Mouse (Mus musculus) CD8-positive naive resting alpha-beta T cell, adult 2 months (primary cell): ENCODE results near the gene Anapc16.
"Not testable (repeated sequence)": the region's sequence is repeated elsewhere in the genome, so short reads cannot be mapped to it uniquely, and the experiment has no call there.

Source experiments
- DNase-seq, 2 experiments: peaks; one replicate each; pipeline ENCODE4 v3.0.0; 2022; ENCODE audit warnings: low read depth in 2 of 2, low spot score in 2 of 2

The Anapc16 gene

GRCm38 (mm10) chr10:60001663-60002062 is 1.3 kb downstream of the Anapc16 start:
- DNase-seq, result not testable (repeated sequence)

- DNase-seq, result no peak
These were observed 3.9 kb downstream of the Anapc16 start for GRCm38 (mm10) chr10:59999057-59999456.

DNA sequence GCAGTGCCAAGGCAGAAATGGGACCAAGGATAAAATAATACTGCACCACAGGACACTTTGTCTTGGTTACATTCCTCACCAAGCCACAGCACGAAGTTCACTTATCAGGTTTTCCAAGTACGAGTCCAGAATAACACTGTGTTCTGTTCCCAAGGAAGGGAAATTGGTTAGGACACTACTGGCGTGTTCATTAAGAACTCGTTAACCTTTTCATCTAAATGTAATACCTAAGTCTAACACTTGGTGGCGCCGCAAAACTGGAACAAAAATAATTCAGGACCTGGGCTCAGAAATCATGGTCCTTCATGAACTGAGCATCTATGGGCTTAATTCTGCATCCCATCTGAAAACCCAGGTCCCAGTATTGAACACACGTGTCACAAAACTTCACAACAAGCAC is 5.3 kb downstream of the Anapc16 start:
- peak; percentile 66 to 77 for DNase-seq

GRCm38 (mm10) chr10:59995889-59996288 is 7.0 kb downstream of the Anapc16 start:
- no peak for DNase-seq

GRCm38 (mm10) chr10:59993813-59994212 is 9.1 kb downstream of the Anapc16 start:
- DNase-seq, result not testable (repeated sequence)

- no peak for DNase-seq
These were observed 10.9 kb downstream of the Anapc16 start for GRCm38 (mm10) chr10:59992024-59992423.

DNA sequence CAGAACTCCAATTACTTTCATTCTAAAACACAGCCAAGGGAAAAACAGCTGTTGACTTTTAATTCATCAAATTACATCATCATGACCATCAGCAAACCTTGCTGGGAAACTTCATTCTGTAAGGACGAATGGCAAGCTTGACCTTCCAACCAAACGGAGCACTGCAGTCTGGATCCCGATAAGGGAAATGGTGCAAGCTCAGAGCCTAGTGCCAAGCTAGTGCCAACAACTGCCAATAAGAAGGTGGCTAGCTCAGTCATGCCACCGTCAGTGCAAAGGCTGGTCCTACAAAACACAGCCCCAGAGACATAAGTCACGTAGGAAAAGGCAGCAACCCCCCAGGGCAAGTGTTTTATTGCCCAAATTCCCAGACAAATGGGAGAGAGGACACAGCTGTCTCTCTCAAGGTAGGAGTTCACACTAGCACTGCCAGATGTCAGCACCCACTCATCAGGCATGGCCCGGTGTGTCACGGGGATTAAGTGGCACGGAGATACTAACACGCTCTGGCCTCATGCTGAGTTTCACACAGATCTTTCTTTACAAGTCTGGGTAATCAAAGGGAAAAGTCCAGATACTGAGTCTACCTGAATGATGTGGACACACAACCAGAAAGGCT is 11.6 kb downstream of the Anapc16 start:
- DNase-seq, result no peak

- no peak for DNase-seq
These were observed 12.5 kb downstream of the Anapc16 start for GRCm38 (mm10) chr10:59990393-59990792.

GRCm38 (mm10) chr10:59988036-59988435 is 14.9 kb downstream of the Anapc16 start:
- DNase-seq, result no peak

DNA sequence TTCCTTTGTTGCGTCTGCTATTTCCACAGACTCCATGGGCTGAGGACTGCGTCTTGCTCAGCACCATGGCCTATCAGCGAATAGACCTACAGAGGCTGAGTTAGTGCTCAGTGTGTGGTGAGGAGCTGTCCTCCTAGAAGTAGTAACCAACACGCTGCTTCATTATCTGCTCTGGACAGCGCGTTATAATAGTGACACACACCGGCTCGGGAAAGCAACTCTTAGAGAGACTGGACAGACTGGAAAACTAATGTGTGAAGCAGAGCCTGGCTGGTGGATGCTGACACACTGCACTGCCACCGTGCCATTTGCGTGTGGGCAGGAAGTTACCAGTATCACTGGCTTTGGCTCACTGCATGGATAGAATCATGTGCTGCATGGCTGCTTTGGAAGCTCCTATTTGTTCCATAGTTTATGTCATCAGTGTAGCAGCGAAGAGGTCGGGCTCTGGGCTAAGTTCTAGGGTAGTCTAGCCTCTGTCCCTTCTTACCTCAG is 20.5 kb downstream of the Anapc16 start:
- no peak for DNase-seq

DNA sequence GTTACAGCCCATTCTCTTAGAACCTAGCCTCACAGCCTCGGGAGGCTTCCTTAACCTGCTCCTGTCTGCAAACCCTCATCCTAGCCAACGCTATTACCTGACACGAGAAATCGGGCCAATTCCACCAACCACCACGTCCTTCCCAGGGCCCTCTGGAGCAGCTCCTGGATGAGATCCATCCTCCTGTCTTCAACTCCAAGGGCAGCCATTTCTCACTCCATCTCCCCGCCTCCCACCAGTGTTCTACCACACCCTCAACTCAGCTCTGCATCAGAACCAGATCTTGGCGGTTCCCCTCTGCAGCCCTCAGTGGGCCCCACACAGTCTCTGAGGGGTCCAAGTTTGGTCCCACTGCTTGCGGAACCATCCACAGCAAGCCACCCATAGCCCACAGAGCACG is 21.1 kb downstream of the Anapc16 start:
- no peak for DNase-seq

DNA sequence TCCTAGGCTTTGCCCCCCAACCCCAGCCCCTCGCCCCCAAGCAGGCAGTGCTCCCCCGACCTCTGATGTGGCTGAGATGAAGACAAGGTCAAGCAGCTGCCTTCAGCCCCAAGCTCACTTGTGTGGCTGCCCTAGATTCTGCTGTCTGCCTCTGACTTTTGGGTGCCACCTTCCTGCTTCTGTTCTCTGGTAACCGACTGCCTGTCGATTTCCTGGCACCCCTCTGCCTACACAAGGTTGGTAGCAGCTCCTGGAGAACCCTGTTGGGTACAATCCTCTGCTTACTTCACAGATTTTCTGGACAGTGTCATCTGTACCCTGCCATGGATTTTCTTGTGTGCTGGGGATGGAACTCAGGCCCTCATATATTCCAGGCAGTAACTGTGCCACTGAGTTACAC is 21.6 kb downstream of the Anapc16 start:
- DNase-seq, result peak in 1 of 2 experiments; percentile 38

DNA sequence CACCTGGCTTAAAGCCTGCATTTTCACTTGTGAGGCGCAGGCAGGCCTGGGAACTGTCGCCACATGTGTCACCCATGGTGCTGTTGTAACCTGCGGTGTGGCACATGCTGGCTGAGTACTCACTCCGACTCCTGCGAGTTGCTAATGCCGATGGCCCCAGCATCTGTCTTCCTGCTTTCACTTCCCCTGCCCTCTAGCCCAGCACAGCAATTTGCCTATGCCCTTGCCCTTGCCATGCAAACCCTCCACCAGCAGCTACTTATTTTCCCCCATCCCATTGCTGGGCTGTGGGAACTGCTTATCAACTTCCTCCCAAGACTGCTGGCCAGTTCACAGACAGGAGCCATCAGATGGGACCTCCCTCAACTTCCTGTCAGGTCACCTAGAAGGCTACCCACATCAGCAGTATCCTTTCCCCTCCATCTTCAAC is 22.1 kb downstream of the Anapc16 start:
- peak; percentile 34 to 39 for DNase-seq

DNA sequence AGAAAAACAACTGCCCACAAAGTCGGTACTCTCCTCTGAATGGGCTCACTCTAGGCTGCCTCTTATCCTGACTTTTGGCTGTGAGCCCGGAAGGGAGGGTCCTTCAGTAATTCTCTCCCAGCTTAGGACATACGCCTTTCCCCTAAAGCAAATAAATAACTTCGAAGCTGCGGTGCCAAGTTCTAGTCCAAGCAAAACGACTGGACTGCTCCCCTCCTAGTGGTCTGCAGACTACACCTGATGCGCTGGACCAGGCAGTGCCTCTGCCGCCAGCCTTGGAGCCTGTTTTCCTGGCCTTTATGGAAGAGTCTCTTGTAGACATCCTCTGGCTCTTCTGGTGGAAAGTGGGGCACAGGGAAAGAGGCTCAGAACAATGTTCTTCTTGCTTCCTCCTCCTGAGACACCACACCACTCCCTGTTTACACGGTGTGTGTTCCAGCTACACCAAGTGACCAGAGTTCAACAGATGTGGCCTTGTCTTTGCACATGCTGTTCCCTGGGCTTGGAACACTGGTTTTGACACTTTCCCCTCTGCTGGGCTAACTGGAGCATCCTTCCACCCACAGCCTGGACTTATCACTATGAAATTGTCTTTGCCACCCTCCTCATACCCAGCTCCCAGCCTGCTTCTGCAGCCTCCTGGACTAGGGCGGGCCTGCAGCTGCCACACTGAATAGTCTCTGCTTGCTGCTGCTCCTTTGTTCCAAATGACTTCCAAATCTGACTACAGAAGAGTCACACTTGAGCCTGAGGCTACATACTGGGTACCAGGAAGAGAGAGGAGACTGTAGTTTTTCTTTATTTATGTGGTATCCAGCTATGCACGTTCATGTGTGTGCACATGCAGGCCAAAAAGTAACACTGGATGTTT is 23.8 kb downstream of the Anapc16 start:
- no peak for DNase-seq

DNA sequence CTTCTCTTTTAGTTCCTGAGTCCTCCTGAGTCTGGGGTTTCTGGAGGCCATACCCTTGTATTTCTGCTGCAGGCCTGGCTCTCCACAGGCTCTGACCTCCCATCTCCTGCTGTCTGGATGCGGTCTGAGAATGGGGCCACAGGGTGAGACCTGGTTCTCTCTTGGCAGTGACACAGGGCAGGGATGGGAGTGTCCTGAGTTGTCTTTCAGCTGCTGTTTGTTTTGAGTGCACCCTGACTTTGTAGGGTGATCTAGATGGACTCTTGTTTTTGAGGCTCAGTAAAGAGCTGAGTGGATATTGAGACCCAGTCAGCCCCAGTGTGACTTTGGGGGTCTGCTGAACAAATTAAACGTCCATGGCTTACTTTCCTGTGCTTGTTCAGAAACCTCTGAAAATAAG is 24.5 kb downstream of the Anapc16 start:
- DNase-seq, result no peak

DNA sequence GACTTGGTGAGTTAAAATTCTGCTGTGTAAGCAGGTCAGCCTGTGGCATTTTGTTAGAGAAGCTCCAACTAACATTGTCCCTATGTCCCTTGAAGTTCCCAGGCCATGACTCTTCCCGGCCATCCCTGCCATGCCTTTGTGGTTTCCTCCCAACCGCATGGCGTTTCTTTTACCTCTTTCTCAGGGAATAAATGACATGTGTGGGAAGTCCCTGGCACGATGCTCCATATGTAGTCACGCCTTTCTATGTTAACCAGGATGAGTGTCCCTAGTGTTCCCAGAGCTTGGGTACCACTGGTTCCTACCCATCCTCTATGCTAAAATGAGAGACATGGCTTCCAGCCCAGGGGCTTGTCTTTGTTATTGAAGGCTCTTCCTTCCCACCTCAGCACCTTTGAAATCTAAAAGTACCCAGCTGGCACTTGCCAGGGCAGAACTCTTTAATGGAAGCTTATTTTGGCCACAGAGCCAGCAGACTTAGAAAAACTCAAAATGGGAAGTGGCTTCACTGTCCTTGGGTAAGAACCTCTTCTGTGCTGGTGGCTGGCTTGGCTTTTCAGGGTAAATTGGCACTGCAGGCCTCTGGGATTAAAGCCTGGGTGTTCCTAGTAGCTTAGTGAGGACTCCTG is 25.1 kb downstream of the Anapc16 start:
- no peak for DNase-seq

DNA sequence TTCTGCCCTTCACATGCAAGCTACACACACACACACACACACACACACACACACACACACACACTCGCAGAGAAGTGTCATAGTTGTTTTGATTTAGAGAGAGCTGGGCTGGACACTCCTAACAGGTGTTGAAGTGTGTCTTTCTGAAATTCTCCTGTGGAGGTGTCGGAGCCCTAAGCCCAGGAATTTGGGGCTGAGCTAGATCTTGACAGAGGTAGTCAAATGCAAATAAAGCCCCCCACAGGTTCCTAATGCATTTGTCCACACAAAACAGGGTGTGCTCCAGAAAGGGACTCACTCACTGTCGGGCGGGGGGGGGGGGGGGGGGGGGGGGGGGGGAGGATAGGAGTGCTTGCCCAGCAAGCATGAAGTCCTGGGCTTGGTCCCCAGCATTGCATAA is 25.8 kb downstream of the Anapc16 start:
- no peak for DNase-seq

DNA sequence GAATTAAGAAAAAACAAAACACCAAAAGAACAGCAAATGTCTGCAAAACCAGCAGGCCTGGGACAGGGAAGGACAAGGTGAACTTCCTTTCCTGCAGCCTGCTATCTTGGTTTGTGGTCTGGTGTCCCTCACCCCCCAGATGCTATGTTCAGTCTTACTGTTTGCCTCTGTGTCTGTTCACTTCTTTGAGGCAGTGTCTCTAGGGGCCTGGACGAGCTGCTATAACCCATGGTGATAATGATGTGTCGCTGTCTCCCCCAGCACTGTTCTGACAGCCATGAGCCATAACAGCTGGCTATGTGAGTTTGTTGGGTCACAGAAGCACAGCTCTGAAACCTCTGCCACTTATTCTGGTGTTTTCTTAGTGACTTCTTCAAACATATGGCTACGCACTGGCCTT is 28.1 kb downstream of the Anapc16 start:
- no peak for DNase-seq

DNA sequence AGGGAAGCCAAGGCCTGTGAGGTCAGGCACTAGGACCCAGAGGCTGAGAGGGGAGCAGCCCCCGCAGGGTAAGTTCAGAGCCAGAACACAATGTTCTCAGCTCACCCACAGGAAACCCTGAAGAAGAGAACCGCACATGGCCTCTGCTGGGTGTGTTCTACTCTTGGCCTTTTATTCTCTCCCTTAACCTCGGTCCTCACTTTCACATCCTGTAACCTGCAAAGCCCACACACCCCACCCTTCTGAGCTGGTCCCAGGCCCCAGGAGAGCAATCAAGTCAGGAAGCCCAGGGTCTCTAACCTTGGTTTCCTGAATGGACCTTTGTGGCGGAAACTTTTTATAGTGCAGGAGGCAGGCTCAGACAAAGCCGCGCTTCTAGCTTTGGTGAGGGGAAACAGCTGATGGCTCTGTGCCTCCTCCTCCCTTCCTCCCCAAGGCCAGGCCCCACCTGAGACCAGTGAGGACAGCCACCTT is 28.7 kb downstream of the Anapc16 start:
- DNase-seq, result peak; percentile 70 to 74

DNA sequence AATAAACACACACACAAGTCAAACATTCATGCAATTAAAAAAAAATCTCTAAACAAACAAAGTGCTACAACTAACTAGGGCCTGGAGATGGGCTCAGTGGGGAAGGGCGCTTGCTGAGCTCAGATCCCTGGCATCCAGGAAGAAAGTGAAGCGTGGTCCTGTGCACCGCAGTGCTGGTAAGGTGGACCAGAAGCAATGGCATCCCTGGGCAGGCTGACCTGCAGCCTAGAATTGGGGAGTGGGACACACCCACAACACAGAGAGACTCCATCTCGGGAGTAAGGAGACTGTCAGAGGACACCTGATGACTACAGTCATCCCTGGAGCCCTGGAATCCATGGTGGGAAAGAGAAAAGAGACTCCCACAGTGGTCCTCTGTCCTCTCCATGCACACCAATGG is 29.5 kb downstream of the Anapc16 start:
- DNase-seq, result no peak

DNA sequence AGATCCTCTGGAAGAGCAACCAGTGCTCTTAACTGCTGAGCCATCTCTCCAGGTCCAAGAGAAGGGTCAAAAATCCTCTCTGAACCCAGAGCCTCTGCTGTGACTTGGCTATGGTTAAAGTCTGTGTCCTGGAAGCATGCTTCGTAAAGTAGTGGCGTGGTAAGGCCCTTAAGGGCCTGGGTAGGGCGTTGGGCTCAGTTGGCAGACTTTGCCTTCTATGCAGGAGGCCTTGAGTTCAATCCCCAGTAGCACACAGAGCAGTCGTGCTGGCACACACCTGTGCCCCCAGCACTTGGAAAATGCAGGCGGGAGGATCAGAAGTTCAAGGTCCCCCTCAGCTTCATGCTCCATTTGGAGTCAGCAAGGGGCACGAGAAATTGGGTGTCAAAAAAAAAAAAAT is 29.9 kb downstream of the Anapc16 start:
- DNase-seq, result no peak

GRCm38 (mm10) chr10:59972534-59972933 is 30.4 kb downstream of the Anapc16 start:
- DNase-seq, result no peak
